Mouse (Mus musculus) left cerebral cortex, postnatal 14 days (tissue): Measurements from ENCODE around the gene Ambp. TPM values are rescaled to one million over a fixed set of nuclear protein-coding genes. Genes with fewer than 3 reads are reported as not detected.

ENCODE experiments used
- DNase-seq, 2 experiments: peaks; one replicate each; pipeline ENCODE4 v3.0.0; 2021 to 2022; ENCODE audit warnings: low spot score in 2 of 2, mixed read lengths in 1 of 2
- intact Hi-C: fragments of 180-260 bp; cut with DNase I; formaldehyde crosslinking; loops from one replicate; pipeline ENCODE4 v1.15.1; 2025
- long read RNA-seq, 2 experiments: library from polyadenylated mRNA; stranded (forward); transcript quantifications; one replicate each; pipeline ENCODE4 v2.0.0; 2021
- total RNA-seq, 2 experiments: library from RNA; stranded (reverse); gene quantifications; 2 replicates each; pipeline ENCODE4 v1.2.3; 2021

Ambp gene
- total RNA-seq: not detected
- long read RNA-seq, experiment 1: 0 reads
- long read RNA-seq, experiment 2: 0 reads

- intact Hi-C loops: loop anchor here (5.0 kb wide), 1 partner anchor 163 kb away; no protein-coding TSS in a partner anchor
- DNase-seq: no peak
Measured at GRCm38 (mm10) chr4:63154699-63155098, at the start of gene Ambp. Gene Ambp, minus strand, starts transcription at chr4:63154799.

- DNase-seq: no peak
- intact Hi-C loops: no loop called here
Measured at GRCm38 (mm10) chr4:63203874-63204273, 49.3 kb upstream of the Ambp start.

GRCm38 (mm10) chr4:63199366-63199765 lies 44.8 kb upstream of the Ambp start:
- DNase-seq: no peak
- intact Hi-C loops: no loop called here

GRCm38 (mm10) chr4:63194366-63194765 lies 39.8 kb upstream of the Ambp start:
- DNase-seq: no peak
- intact Hi-C loops: no loop called here

GRCm38 (mm10) chr4:63191641-63192040 lies 37.0 kb upstream of the Ambp start:
- DNase-seq: no peak
- intact Hi-C loops: no loop called here

- peak in 1 of 2 experiments; percentile 8 for DNase-seq
- intact Hi-C loops: loop anchor here (10.0 kb wide), 1 partner anchor 218 kb away; the partner anchor contains the start of gene Akna
Measured at GRCm38 (mm10) chr4:63186281-63186870, 31.8 kb upstream of the Ambp start.

- intact Hi-C loops: loop anchor here (1.0 to 10.0 kb wide), 3 partner anchors 36 to 223 kb away; partner anchors contain the start of gene Akna
- DNase-seq: peak; percentile 74 to 79
Measured at GRCm38 (mm10) chr4:63181556-63181955, 27.0 kb upstream of the Ambp start.

GRCm38 (mm10) chr4:63171969-63172685 lies 17.5 kb upstream of the Ambp start, which contains the start of gene Kif12:
Gene Kif12, minus strand, starts transcription at chr4:63172131.
- DNase-seq: no peak
- intact Hi-C loops: no loop called here

GRCm38 (mm10) chr4:63171122-63171521 lies 16.5 kb upstream of the Ambp start:
- no peak for DNase-seq
- intact Hi-C loops: no loop called here

- no peak for DNase-seq
- intact Hi-C loops: no loop called here
Measured at GRCm38 (mm10) chr4:63170061-63170460, 15.5 kb upstream of the Ambp start.

GRCm38 (mm10) chr4:63166323-63166722 lies 11.7 kb upstream of the Ambp start:
- intact Hi-C loops: no loop called here
- DNase-seq: no peak

- DNase-seq: no peak
- intact Hi-C loops: no loop called here
Measured at GRCm38 (mm10) chr4:63165636-63166035, 11.0 kb upstream of the Ambp start.

GRCm38 (mm10) chr4:63158961-63159592 lies 4.5 kb upstream of the Ambp start:
- DNase-seq: peak; percentile 86 to 87
- intact Hi-C loops: loop anchor here (2.0 to 5.0 kb wide), 2 partner anchors 158 to 246 kb away; no protein-coding TSS in a partner anchor

- intact Hi-C loops: loop anchor here (2.0 to 5.0 kb wide), 2 partner anchors 159 to 247 kb away; no protein-coding TSS in a partner anchor
- DNase-seq: no peak
Measured at GRCm38 (mm10) chr4:63158192-63158591, 3.6 kb upstream of the Ambp start.

GRCm38 (mm10) chr4:63156726-63157634 lies 2.4 kb upstream of the Ambp start:
- no peak for DNase-seq
- intact Hi-C loops: loop anchor here (5.0 kb wide), 1 partner anchor 160 kb away; no protein-coding TSS in a partner anchor

GRCm38 (mm10) chr4:63155596-63155995 lies 997 bp upstream of the Ambp start:
- no peak for DNase-seq
- intact Hi-C loops: loop anchor here (5.0 kb wide), 1 partner anchor 162 kb away; no protein-coding TSS in a partner anchor

GRCm38 (mm10) chr4:63154028-63154427 lies 571 bp downstream of the Ambp start:
- intact Hi-C loops: no loop called here
- DNase-seq: no peak

- DNase-seq: no peak
- intact Hi-C loops: no loop called here
Measured at GRCm38 (mm10) chr4:63151127-63151526, 3.5 kb downstream of the Ambp start.

GRCm38 (mm10) chr4:63147268-63147667 lies 7.3 kb downstream of the Ambp start:
- intact Hi-C loops: no loop called here
- DNase-seq: no peak
